Mouse (Mus musculus): ENCODE measurements around the gene Eif2ak3.
"Not testable (repeated sequence)": the region's sequence is repeated elsewhere in the genome, so short reads cannot be mapped to it uniquely, and the experiment has no call there.

Eif2ak3 gene

GRCm38 (mm10) chr6:70844002-70844804 lies at the start of gene Eif2ak3:
Gene Eif2ak3, plus strand, starts transcription at chr6:70844515.
- DNase-seq (ENCODE audit: extremely low read depth, low read depth, low spot score), result peak; percentile 100

GRCm38 (mm10) chr6:70796940-70797339 lies 47.4 kb upstream of the Eif2ak3 start:
- no peak for DNase-seq (ENCODE audit: extremely low read depth, low read depth, low spot score)

- no peak for DNase-seq (ENCODE audit: extremely low read depth, low read depth, low spot score)
Observed at GRCm38 (mm10) chr6:70797581-70798251, 46.6 kb upstream of the Eif2ak3 start.

- DNase-seq (ENCODE audit: extremely low read depth, low read depth, low spot score), result no peak
Observed at GRCm38 (mm10) chr6:70804632-70805031, 39.7 kb upstream of the Eif2ak3 start.

GRCm38 (mm10) chr6:70805267-70805666 lies 39.0 kb upstream of the Eif2ak3 start:
- no peak for DNase-seq (ENCODE audit: extremely low read depth, low read depth, low spot score)

- DNase-seq (ENCODE audit: extremely low read depth, low read depth, low spot score), result no peak
Observed at GRCm38 (mm10) chr6:70805820-70806513, 38.3 kb upstream of the Eif2ak3 start.

- no peak for DNase-seq (ENCODE audit: extremely low read depth, low read depth, low spot score)
Observed at GRCm38 (mm10) chr6:70806514-70806912, 37.8 kb upstream of the Eif2ak3 start.

- no peak for DNase-seq (ENCODE audit: extremely low read depth, low read depth, low spot score)
Observed at GRCm38 (mm10) chr6:70810524-70810923, 33.8 kb upstream of the Eif2ak3 start.

- DNase-seq (ENCODE audit: extremely low read depth, low read depth, low spot score), result no peak
Observed at GRCm38 (mm10) chr6:70811557-70812525, 32.5 kb upstream of the Eif2ak3 start.

- no peak for DNase-seq (ENCODE audit: extremely low read depth, low read depth, low spot score)
Observed at GRCm38 (mm10) chr6:70812526-70812895, 31.8 kb upstream of the Eif2ak3 start.

GRCm38 (mm10) chr6:70813921-70814628 lies 30.2 kb upstream of the Eif2ak3 start:
- no peak for DNase-seq (ENCODE audit: extremely low read depth, low read depth, low spot score)

GRCm38 (mm10) chr6:70814629-70814950 lies 29.7 kb upstream of the Eif2ak3 start:
- no peak for DNase-seq (ENCODE audit: extremely low read depth, low read depth, low spot score)

GRCm38 (mm10) chr6:70815471-70815870 lies 28.8 kb upstream of the Eif2ak3 start:
- DNase-seq (ENCODE audit: extremely low read depth, low read depth, low spot score), result no peak

- no peak for DNase-seq (ENCODE audit: extremely low read depth, low read depth, low spot score)
Observed at GRCm38 (mm10) chr6:70821566-70821965, 22.7 kb upstream of the Eif2ak3 start.

GRCm38 (mm10) chr6:70822386-70822910 lies 21.9 kb upstream of the Eif2ak3 start:
- no peak for DNase-seq (ENCODE audit: extremely low read depth, low read depth, low spot score)

GRCm38 (mm10) chr6:70823277-70823676 lies 21.0 kb upstream of the Eif2ak3 start:
- not testable (repeated sequence) for DNase-seq (ENCODE audit: extremely low read depth, low read depth, low spot score)

GRCm38 (mm10) chr6:70824085-70824986 lies 20.0 kb upstream of the Eif2ak3 start:
- DNase-seq (ENCODE audit: extremely low read depth, low read depth, low spot score), result no peak

- DNase-seq (ENCODE audit: extremely low read depth, low read depth, low spot score), result no peak
Observed at GRCm38 (mm10) chr6:70824987-70825337, 19.4 kb upstream of the Eif2ak3 start.

- no peak for DNase-seq (ENCODE audit: extremely low read depth, low read depth, low spot score)
Observed at GRCm38 (mm10) chr6:70829451-70829850, 14.9 kb upstream of the Eif2ak3 start.

All from fat pad, adult 2 months (tissue).